Mouse (Mus musculus) forebrain, embryonic 15.5 days (tissue): ENCODE results near the gene Vmn1r228. TPM values are rescaled to one million over a fixed set of nuclear protein-coding genes. Genes with fewer than 3 reads are reported as not detected.

Experiments
- ATAC-seq: fragments of 200-750 bp; cut with Nextera tagmentation; replicated peaks from 2 replicates; pipeline ENCODE4 v1.8.0; 2017; ENCODE audit warnings: mild to moderate bottlenecking, moderate TSS enrichment, moderate library complexity
- H3K27ac ChIP-seq: fragments of 300-500 bp; sonication (generic); replicated peaks from 2 replicates; pipeline ENCODE4 v1.5.1; 2015; ENCODE audit warnings: mild to moderate bottlenecking, inconsistent platforms
- H3K27me3 ChIP-seq: fragments of 300-500 bp; sonication (generic); 2 replicates; pipeline ENCODE4 v1.6.1; 2015; ENCODE audit warnings: inconsistent platforms
- H3K36me3 ChIP-seq: fragments of 300-500 bp; sonication (generic); 2 replicates; pipeline ENCODE4 v1.6.1; 2015; ENCODE audit warnings: mild to moderate bottlenecking, inconsistent platforms
- H3K4me1 ChIP-seq: fragments of 300-500 bp; sonication (generic); 2 replicates; pipeline ENCODE4 v1.6.1; 2015; ENCODE audit warnings: inconsistent platforms
- H3K4me2 ChIP-seq: fragments of 300-500 bp; sonication (generic); replicated peaks from 2 replicates; pipeline ENCODE4 v1.6.1; 2015; ENCODE audit warnings: mild to moderate bottlenecking, inconsistent platforms
- H3K4me3 ChIP-seq: fragments of 300-500 bp; sonication (generic); 2 replicates; pipeline ENCODE4 v1.5.1; 2015; ENCODE audit warnings: mild to moderate bottlenecking, inconsistent platforms
- H3K9ac ChIP-seq: fragments of 300-500 bp; sonication (generic); replicated peaks from 2 replicates; pipeline ENCODE4 v1.6.1; 2015; ENCODE audit warnings: mild to moderate bottlenecking, inconsistent platforms
- H3K9me3 ChIP-seq: fragments of 300-500 bp; sonication (generic); 2 replicates; pipeline ENCODE4 v1.6.1; 2016; ENCODE audit warnings: inconsistent platforms
- WGBS: fragments of 180-500 bp; shearing (Covaris S2); methylation state at CpG from one replicate; pipeline ENCODE4 v1.1.7; 2015; ENCODE audit warnings: mixed read lengths; 5-methylcytosine and 5-hydroxymethylcytosine counted together
- polyA plus RNA-seq: library from polyadenylated mRNA; unstranded; fragments of >200 nt; fragmentation: Nextera tagmentation; extraction: Ambion mirVana; gene quantifications from 2 replicates; pipeline ENCODE4 v1.2.1, GENCODE M21; 2015

Vmn1r228 gene
- not detected in 2 replicates for polyA plus RNA-seq

- no peaks in the 10 kb centered on the region for H3K27me3 ChIP-seq
- no peaks in the 10 kb centered on the region for H3K9me3 ChIP-seq
- ATAC-seq, result no peak
- H3K4me2 ChIP-seq, result no peak within 1 kb of the TSS
- H3K36me3 ChIP-seq, result no peaks in the 10 kb centered on the region
- H3K4me3 ChIP-seq, result no peak within 1 kb of the TSS
- H3K9ac ChIP-seq, result no peak within 1 kb of the TSS
- no peak within 1 kb of the TSS for H3K27ac ChIP-seq
- H3K4me1 ChIP-seq, result no peaks in the 10 kb centered on the region
Observed at GRCm38 (mm10) chr17:20786057-20786456, at the start of gene Vmn1r228. Gene Vmn1r228, minus strand, starts transcription at chr17:20786157.

- 0 out of 2 replicates have a peak, but pooled peaks cover 4% of the 10 kb centered on the region for H3K9me3 ChIP-seq
- H3K4me3 ChIP-seq, result no peak within 1 kb of the TSS
- 48% methylated on average over 1 of the region's 1 CpGs for WGBS
- no peaks in the 10 kb centered on the region for H3K36me3 ChIP-seq
- no peak within 1 kb of the TSS for H3K4me2 ChIP-seq
- no peak within 1 kb of the TSS for H3K9ac ChIP-seq
- no peak for ATAC-seq
- no peaks in the 10 kb centered on the region for H3K4me1 ChIP-seq
- H3K27ac ChIP-seq, result no peak within 1 kb of the TSS
- H3K27me3 ChIP-seq, result no peaks in the 10 kb centered on the region
Observed at GRCm38 (mm10) chr17:20811255-20811654, 25.3 kb upstream of the Vmn1r228 start, which contains the start of gene Vmn1r229. Gene Vmn1r229, plus strand, starts transcription at chr17:20811555.

GRCm38 (mm10) chr17:20729543-20729942 lies 56.4 kb downstream of the Vmn1r228 start, which contains the start of gene Vmn1r227:
Gene Vmn1r227, plus strand, starts transcription at chr17:20729843.
- Histone ChIP-seq H3K27me3 (no peaks in the 10 kb centered on the region), H3K4me3 (no peak within 1 kb of the TSS), H3K27ac (no peak within 1 kb of the TSS), H3K9me3 (peaks cover 13% of the 10 kb centered on the region), H3K4me1 (no peaks in the 10 kb centered on the region), H3K9ac (no peak within 1 kb of the TSS), H3K4me2 (no peak within 1 kb of the TSS), H3K36me3 (no peaks in the 10 kb centered on the region)
- WGBS, result 46% methylated on average over 1 of the region's 1 CpGs
- ATAC-seq, result no peak

Other genes starting within 250 kb of the Vmn1r228 start
- gene Vmn2r109, start 221.4 kb downstream of the Vmn1r228 start, polyA plus RNA-seq, result not detected in 2 replicates
- gene Vmn2r110, start 189.7 kb downstream of the Vmn1r228 start, polyA plus RNA-seq, result 0.04 TPM in 1 of 2 replicates, not detected in the other
- not detected in 2 replicates for gene Fpr-rs3, start 161.3 kb downstream of the Vmn1r228 start, polyA plus RNA-seq
- not detected in 2 replicates for gene Vmn1r226, start 103.3 kb downstream of the Vmn1r228 start, polyA plus RNA-seq
- gene Vmn1r227, start 56.3 kb downstream of the Vmn1r228 start, polyA plus RNA-seq, result not detected in 2 replicates
- not detected in 2 replicates for gene Vmn1r229, start 25.4 kb upstream of the Vmn1r228 start, polyA plus RNA-seq
- not detected in 2 replicates for gene Vmn1r230, start 54.3 kb upstream of the Vmn1r228 start, polyA plus RNA-seq
- gene Vmn1r231, start 118.9 kb upstream of the Vmn1r228 start, polyA plus RNA-seq, result not detected in 2 replicates
- gene Vmn1r232, start 133.6 kb upstream of the Vmn1r228 start, polyA plus RNA-seq, result not detected in 2 replicates
- 617 and 640 TPM in 2 replicates for gene Ppp2r1a, start 159.2 kb upstream of the Vmn1r228 start, polyA plus RNA-seq
- not detected in 2 replicates for gene Vmn1r233, start 210.3 kb upstream of the Vmn1r228 start, polyA plus RNA-seq
- 19.8 and 19.9 TPM in 2 replicates for gene Zfp160, start 222.7 kb upstream of the Vmn1r228 start, polyA plus RNA-seq